Mouse (Mus musculus): Measurements from ENCODE around the gene Hnrnpa3.
A peak's percentile ranks its signal among the peaks of the same experiment; 100 is the strongest.
"Not testable (repeated sequence)": the region's sequence is repeated elsewhere in the genome, so short reads cannot be mapped to it uniquely, and the experiment has no call there.

The Hnrnpa3 gene

DNA sequence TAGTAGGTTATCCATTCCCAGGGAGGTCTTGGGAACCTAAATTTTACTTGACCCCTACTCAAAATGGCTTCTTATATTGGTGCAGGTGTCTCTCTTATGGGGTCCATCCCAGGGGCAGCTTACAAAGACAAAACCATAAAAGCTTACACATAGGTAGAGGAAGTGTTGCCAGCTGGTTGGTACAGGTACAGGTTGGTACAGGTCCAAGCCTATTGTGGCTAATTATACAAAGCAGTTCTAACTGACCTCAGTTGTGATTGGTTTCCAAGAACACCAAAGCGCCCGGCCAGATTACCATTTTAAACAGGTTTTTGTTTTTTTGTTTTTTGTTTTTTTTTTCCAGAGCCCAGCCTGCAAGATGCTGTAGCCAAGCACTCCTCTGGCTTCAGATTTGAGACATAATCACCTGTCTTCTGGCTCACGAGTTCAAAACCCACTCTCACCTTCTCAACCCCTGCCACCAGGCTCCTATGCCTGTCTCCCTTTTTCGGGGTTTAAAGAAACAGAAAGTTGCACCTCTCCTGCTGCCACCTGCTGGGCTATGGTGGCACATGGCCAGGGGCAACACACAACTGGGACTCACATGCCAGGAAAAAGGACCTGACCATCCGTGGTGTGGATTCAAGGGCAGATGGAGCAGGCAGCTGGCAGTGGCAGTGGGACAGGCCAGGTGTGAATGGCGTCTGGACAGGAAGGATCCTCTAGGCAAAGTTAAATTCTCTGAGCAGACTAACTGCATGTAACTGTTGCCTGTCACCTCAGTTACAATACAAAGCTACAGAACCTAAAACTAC is 22.6 kb upstream of the Hnrnpa3 start:
- DNase-seq (ENCODE audit: extremely low read depth, low read depth, low spot score), result no peak

DNA sequence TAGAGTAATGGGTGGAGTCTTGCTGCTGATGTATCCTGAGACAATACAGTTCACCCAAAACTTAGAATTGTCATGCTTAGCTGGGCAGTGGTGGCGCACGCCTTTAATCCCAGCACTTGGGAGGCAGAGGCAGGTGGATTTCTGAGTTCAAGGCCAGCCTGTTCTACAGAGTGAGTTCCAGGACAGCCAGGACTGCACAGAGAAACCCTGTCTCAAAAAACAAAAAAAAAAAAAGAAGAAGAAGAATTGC is 22.1 kb upstream of the Hnrnpa3 start:
- DNase-seq (ENCODE audit: extremely low read depth, low read depth, low spot score), result not testable (repeated sequence)

DNA sequence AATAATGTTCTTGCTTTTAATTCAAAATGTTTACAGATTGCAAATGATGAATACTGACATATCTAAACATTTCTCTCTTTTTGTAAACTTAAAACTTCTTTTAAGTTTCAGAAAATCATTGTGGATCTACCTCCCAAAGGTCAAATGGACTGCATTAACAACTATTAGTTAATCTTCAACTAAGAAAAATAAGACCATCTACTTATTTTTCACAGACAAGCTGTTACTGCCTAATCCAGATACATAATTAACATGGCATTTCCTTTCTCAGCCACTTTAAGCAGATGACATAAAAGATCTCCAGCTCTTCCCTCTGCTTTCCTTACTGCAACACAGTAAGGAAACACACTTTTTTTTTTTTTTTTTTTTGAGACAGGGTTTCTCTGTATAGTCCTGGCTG is 21.7 kb upstream of the Hnrnpa3 start:
- no peak for DNase-seq (ENCODE audit: extremely low read depth, low read depth, low spot score)

DNA sequence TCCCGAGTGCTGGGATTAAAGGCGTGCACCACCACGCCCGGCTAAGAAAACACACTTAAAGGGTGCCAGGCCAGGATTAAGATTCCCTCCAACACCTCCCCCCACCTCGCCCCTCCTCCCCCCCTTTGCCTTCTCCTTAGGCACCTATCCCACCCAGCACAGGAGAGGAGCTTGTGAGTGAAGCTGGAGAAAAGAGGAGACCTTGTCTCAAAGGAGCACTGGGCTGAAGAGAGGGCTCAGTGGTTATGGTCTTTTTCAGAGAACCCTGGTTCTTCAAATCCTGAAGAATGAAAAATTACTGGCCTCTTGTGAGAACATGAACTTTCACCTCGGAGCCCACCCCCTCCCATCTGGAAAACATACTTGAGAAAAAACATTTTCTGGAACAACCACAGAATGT is 21.2 kb upstream of the Hnrnpa3 start:
- not testable (repeated sequence) for DNase-seq (ENCODE audit: extremely low read depth, low read depth, low spot score)

DNA sequence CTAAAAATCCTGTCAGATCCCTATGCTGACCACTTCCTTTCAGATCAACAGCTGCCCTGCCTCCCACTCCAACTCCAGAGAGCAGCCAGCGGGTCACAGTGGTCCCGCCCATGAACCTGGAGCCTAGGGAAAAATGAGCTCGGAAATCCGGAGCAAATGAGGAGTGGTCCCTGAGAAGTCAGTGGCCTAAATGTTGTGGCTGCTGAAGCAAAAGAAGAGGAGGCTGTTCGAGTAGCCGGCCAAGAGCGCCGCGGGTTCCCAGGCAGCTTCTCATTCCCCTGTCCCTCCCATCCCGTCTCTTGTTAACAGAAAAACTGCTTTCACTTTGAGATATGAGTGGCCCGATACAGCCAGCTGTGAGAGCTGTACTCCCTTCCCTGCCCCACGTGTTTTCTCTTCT is 19.5 kb upstream of the Hnrnpa3 start:
- not testable (repeated sequence) for DNase-seq (ENCODE audit: extremely low read depth, low read depth, low spot score)

DNA sequence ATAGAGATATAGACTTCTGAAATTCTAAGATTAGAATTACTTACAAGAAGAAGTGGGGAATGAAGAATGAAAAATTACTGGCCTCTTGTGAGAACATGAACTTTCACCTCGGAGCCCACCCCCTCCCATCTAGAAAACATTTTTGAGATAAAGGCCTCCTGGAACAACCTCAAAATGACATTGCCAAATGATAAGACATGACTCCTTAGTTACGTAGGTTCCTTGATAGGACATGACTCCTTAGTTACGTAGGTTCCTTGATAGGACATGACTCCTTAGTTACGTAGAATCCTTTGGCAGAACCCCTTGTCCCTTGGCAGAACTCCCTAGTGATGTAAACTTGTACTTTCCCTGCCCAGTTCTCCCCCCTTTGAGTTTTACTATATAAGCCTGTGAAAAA is 16.7 kb upstream of the Hnrnpa3 start:
- not testable (repeated sequence) for DNase-seq (ENCODE audit: extremely low read depth, low read depth, low spot score)

DNA sequence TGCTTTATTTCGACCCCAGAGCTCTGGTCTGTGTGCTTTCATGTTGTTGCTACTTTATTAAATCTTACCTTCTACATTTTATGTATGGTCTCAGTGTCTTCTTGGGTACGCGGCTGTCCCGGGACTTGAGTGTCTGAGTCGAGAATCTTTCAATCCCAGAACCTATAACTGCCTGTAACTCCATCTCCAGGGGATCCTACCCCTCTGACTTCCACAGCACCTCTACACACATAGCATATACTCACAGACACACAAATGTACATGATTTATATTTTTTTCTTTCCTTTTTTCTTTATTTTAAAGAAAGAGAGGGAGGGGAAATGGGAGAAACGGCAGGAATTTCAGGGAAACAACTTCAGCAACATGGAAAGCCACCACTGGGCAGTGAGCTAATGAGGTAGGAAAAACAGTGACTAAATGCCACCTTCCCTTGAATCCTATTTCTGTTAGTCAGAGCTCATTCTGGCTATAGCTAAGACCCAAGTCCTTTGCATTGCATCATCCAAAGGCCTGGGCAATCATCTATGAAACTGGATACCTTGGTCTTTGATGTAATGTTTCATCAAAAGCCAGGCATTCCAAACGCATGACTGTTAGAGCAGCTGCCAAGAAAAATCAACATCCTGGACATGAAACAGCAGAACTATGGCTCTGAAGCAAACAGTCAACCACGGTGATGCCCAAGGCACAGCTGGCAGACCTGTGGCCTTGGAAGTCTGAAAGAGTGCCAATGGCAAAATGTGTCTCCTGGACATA is 16.1 kb upstream of the Hnrnpa3 start:
- DNase-seq (ENCODE audit: extremely low read depth, low read depth, low spot score), result peak; percentile 88

DNA sequence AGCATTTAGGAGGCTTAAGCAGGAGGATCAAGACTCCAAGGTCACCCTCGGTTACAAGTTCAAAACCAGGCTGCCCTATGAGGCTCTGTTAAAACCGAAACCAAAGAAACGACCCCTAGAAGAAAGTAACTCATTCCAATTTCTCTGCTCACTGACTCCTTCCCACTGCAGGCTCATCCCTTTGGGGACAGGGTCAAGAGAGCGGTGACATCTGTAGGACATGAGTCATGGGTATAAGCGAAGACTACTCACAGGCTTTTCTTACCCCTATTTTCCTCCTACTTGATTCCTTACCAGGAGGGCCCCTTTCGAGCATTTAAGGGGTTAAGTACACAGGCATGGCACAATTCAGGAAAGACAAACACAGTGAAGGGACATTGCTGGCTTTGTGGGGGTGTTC is 15.1 kb upstream of the Hnrnpa3 start:
- no peak for DNase-seq (ENCODE audit: extremely low read depth, low read depth, low spot score)

DNA sequence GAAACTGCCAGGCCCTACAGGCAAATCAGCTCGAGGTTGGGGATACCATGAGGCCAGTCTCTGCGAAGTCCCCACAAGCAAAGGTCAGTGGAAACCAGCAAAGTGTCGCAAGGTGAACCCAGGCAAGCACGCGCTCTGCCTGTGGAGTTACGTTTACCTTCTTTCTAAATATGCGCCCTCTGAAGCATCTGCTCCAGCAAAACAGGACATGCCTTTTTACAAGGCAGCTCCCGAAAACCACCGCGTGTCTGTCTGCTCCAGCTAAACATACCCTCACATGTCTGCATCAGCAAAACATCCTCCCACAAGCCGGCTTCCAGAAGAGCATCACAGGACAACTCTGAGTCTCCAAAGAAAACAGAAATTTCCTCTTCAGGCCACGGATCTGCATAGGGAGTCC is 13.8 kb upstream of the Hnrnpa3 start:
- no peak for DNase-seq (ENCODE audit: extremely low read depth, low read depth, low spot score)

DNA sequence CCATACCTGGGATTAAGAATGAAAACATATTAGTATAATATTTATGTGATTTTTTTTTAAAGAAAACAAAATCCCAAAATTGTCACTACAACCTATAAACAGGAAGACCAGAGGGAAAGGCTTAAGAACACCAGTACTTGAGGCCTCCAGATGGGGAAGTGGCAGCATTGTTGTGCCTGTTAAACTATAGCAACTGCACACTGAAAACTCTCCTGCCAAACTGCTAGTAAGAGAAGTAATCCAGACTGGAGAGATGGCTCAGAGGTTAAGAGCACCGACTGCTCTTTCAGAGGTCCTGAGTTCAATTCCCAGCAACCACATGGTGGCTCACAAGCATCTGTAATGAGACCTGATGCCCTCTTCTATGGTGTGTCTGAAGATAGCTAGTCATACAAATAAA is 8.6 kb upstream of the Hnrnpa3 start:
- no peak for DNase-seq (ENCODE audit: extremely low read depth, low read depth, low spot score)

DNA sequence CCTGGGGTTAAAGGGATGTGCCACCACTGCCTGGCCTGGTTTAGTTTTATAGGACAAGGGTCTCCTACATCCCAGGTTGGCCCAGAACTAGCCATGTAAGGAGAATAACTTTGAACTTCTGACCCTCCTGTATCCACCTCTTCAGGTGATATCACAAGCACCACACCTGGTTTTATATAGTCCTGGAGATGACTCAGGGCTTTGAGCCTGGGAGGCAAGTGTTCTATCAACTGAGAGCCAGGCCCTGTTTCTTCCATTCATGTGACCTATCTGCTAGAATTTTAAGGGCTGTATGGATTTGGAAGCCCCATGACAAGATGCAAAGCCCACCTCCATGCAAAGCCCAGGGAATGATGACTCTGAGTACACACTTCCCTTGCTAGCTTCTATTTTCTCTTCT is 5.9 kb upstream of the Hnrnpa3 start:
- DNase-seq (ENCODE audit: extremely low read depth, low read depth, low spot score), result no peak

DNA sequence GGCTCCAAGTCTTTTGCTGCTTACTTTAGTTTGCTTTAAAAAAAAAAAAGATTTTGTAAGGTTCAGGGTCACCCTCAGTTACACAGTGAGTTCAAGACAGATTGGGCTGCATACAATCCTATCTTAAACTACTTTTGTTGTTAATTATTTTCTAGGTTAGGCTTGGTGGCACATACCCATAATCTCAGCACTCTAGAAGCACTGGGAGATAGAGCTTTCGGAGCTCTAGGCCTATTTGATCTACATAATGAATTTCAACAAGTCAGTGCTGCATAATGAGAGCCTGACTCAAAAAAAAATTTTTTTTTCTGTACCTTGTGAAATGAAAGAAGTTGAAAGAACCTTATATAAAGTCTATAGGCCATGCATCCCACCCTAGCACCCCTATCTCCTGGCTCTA is 4.4 kb upstream of the Hnrnpa3 start:
- no peak for DNase-seq (ENCODE audit: extremely low read depth, low read depth, low spot score)

DNA sequence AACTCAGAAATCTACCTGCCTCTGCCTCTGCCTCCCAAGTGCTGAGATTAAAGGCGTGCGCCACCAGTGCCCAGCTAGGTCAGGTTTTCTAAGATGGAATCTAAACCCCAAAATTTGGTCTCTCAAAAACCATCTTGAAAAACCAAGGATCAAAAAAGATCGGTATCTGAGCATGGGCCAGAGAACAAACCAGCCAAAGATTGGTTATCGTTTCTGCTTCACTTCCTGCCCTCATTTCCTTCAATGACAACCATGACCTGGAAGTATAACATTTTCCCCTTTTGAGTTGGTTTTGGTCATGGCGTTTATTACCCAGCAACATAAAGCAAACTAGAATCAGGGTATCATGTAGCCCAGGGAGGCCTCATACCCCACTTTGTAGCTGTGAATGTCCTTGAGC is 2.1 kb upstream of the Hnrnpa3 start:
- no peak for DNase-seq (ENCODE audit: extremely low read depth, low read depth, low spot score)

DNA sequence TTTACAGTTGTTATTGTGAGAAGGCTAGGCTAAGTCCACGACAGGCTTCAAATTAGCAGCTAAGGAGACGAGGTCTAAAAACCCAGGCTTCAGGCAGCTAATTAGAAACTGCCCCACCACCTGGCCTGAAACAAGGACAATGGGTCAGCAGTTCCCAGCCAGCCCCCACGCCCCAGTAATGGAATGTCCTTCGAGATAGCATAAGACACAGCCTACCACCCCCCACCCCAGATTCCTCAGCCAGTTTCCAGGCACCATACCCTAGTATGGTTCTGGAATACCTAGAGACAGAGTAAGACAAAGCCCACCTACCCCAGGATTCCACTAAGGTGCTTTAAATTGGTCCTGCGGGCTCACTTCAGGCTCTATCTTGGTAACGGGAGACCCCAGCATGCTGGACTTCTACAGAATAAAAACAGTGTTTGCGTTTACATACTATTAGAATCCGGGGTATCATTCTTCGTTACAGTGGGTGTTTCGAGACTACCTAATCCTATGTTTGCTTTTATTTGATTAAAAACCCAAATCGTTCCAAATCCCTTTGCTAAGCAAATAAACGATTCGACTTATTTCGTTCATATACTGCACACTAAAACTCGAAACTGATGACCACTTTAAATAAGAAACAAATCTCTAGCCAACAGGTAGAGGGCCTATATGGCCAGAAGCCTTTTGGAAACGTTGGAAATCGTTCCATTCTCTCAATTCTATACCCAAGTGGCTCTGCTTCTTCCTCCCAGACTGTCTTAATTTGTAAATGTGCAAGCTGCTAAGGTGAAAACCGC is 962 bp upstream of the Hnrnpa3 start:
- no peak for DNase-seq (ENCODE audit: extremely low read depth, low read depth, low spot score)

DNA sequence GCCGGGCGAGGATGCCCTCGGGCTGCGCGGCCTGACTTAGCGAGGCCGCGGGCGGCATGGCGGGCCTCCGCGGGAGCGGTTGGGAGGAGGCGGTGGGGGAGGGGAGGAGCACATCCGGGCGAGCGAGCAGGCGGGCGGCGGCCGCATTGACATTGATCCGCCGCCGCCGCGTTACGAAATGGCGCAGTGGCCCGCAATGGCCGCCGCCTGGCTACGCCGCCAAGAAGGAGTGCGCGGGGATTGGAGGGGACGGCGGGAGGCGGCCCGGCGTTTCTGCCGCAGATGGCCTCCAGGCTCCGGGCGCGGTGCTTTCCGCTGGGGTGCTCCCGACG is 534 bp downstream of the Hnrnpa3 start:
- no peak for DNase-seq (ENCODE audit: extremely low read depth, low read depth, low spot score)

DNA sequence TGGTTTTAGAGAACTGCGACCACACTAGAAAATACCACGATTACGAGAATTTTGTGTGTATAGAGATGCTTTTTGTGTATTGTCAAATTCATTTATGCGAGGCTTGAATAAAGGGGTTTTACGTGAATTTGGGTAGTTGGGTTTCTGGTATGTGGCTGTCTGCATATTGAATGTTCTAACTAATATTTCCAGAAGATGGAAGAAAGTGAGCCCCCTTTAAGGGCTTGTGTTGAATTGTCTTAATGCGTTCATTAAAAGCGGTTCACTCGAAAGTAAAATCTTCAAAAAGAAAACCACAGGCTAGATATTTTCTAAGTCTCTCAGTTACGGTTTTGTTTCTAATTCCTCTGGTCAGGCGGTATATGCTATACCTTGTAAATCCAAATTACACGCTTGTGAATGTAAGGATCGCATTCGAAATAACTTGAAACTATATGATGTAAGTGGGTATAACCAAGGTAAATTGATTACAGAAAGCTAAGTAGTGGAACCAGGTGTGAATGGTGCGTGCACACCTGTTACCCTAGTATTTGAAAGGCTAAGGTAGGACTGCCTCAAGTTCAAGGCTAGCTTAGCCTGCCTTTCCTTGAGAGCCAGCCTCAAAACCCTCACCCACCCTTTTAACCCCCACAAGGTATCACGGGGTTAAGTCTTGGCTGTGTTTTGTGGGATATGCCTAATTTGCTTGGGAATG is 1.3 kb downstream of the Hnrnpa3 start:
- no peak for DNase-seq (ENCODE audit: extremely low read depth, low read depth, low spot score)

DNA sequence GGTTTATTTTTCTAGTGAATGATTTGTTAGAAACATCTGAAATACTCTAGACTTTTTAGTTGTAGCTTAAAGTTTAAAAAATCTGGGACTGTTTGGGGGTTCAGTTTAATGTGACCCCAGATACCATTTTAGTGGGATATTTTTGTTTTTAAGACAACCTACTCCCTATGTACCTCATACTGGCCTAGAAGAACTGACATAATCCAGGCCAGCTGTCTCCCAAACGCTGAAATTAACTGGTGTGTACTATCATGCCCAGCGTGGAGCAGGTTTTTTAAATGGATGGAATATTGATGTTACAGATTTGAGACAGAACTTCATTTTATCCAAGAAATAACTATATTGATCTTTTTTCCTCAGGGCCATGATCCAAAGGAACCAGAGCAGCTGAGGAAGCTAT is 2.0 kb downstream of the Hnrnpa3 start:
- no peak for DNase-seq (ENCODE audit: extremely low read depth, low read depth, low spot score)

DNA sequence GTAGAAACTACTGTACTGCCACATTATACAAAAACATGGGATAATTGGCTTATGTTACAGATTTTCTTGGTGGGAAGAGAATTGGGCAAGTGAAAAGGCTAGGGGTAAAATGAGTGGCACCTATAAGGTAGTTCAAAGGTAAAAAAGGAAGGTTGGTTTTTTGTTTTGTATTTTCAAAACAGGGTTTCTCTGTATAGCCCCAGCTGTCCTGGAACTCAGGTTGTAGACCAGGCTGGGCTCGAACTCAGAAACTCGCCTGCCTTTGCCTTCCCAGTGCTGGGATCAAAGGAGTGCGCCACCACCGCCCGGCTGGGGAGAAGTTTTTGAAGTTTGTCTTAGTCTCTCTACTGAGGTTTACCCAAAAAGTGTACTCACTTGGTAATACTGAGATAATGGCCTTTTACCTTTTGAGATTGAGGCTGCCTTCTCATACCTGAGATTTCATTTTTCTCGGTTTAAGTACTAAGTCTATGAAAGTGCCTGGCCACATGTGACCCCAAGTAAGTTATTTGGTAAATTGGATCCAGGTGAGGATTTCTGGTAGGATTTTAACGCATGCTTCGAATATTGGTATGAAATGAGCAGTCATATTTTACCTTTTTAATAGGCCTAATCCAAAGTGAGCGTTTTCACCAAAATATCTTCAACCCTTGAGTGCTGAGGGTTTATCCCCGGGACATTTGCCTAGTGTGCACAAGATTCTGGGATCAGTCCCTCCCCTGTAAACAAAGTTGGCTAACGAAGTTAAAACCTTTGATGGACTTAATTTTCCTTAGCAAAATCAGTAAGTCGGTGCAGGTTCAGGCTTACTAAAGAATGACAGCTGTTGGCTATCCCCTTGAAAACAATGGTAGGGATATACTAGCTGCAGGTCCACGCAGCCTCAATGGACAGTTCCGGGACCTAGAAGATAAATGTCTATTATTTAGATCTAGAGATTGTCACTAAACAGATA is 10.7 kb downstream of the Hnrnpa3 start:
- DNase-seq (ENCODE audit: extremely low read depth, low read depth, low spot score), result no peak

DNA sequence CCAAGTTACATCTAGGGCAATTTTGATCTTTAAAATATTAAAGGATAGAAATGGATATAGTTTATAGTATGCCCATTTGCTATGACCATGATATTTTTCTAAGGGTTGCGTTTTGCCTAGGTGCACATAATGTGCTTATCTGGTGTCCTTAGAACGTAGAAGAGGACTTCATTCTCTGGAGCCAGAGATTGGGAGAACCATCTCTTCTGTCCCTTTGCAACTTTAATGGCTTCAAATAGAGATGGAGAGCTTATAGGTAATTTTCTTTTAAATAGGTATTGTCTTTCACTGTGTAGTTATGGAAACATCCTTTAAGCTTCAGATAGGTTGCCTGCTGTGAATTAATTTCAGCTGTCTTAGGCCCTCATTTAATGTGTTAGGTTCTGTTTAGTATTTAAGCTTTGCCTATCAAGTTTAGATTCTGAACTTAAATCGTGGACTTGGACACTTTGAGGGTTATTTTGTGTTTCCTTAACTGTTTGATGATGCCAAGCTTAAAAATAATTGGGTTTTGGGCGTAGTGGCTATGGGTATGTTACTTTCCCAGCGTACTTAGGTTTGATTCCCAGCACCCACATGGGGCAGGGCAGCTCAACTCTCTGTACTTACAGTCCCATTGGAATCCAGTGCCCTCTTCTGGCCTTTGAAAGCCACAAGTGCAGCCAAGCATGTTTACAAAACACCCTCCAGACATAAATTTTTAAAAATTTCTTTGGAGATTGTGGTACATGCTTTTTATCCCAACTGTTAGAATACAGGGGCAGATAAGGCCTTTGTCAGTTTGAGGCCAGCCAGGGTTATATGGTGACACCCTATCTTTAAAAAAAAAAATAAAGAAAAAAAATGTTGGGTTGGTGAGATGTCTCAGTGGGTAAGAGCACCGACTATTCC is 11.6 kb downstream of the Hnrnpa3 start:
- DNase-seq (ENCODE audit: extremely low read depth, low read depth, low spot score), result no peak

DNA sequence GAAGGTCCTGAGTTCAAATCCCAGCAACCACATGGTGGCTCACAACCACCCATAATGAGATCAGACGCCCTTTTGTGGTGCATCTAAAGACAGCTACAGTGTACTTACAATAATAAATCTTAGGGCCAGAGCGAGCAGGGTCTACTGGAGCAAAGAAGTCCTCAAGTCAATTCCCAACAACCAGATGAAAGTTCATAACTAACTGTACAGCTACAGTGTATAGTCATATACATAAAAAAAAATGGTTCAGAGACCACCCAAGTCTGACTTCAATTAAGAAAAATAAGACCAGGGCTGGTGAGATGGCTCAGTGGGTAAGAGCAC is 12.2 kb downstream of the Hnrnpa3 start:
- no peak for DNase-seq (ENCODE audit: extremely low read depth, low read depth, low spot score)

All from fat pad, adult 2 months (tissue).